Mouse (Mus musculus) stomach, postnatal 0 days (tissue): ENCODE measurements around the gene Fdps.

Experiments
- CTCF ChIP-seq: IDR thresholded peaks from 2 replicates; pipeline ENCODE4 v1.5.1; 2016; ENCODE audit warnings: antibody characterized with exemption, low read depth, mild to moderate bottlenecking, moderate library complexity
- EP300 ChIP-seq: optimal IDR thresholded peaks from 2 replicates; pipeline ENCODE3; 2016; ENCODE audit warnings: antibody characterized with exemption

- TF ChIP-seq CTCF (no peak), EP300 (no peak)
Observed at GRCm38 (mm10) chr3:89100811-89101210, 948 bp downstream of the Fdps start, which contains the start of gene Gm43738.
